Mouse (Mus musculus) heart, embryonic 16.5 days (tissue): ENCODE measurements around the gene Palm. TPM values are rescaled to one million over a fixed set of nuclear protein-coding genes. Genes with fewer than 3 reads are reported as not detected.

Experiments
- ATAC-seq: fragments of 200-750 bp; cut with Nextera tagmentation; replicated peaks from 2 replicates; pipeline ENCODE4 v1.8.0; 2017; ENCODE audit warnings: moderate number of reproducible peaks; ENCODE audit not compliant: insufficient read depth, low FRiP score; ENCODE audit errors: extremely low read depth
- H3K27ac ChIP-seq: fragments of 300-500 bp; sonication (generic); 2 replicates; pipeline ENCODE4 v1.5.1; 2014; ENCODE audit warnings: mild to moderate bottlenecking, low read length, control low read depth, moderate library complexity
- H3K27me3 ChIP-seq: fragments of 300-500 bp; sonication (generic); 2 replicates; pipeline ENCODE4 v1.6.1; 2014; ENCODE audit warnings: low read length, mixed read lengths; ENCODE audit not compliant: control insufficient read depth, insufficient read depth
- H3K36me3 ChIP-seq: fragments of 300-500 bp; sonication (generic); 2 replicates; pipeline ENCODE4 v1.6.1; 2014; ENCODE audit not compliant: control insufficient read depth, insufficient read depth
- H3K4me1 ChIP-seq: fragments of 300-500 bp; sonication (generic); 2 replicates; pipeline ENCODE4 v1.6.1; 2014; ENCODE audit warnings: low read length, mixed read lengths; ENCODE audit not compliant: control insufficient read depth, insufficient read depth
- H3K4me2 ChIP-seq: fragments of 300-500 bp; sonication (generic); 2 replicates; pipeline ENCODE4 v1.6.1; 2014; ENCODE audit warnings: low read depth, mild to moderate bottlenecking, control low read depth, low read length
- H3K4me3 ChIP-seq: fragments of 300-500 bp; sonication (generic); 2 replicates; pipeline ENCODE4 v1.5.1; 2014; ENCODE audit warnings: mild to moderate bottlenecking, control low read depth, low read length
- H3K9ac ChIP-seq: fragments of 300-500 bp; sonication (generic); 2 replicates; pipeline ENCODE4 v1.6.1; 2014; ENCODE audit warnings: low read length, control low read depth
- H3K9me3 ChIP-seq: fragments of 300-500 bp; sonication (generic); replicated peaks from 2 replicates; pipeline ENCODE4 v1.6.1; 2016; ENCODE audit warnings: low read length; ENCODE audit not compliant: control insufficient read depth
- WGBS: fragments of 180-500 bp; shearing (Covaris S2); extraction: QIAGEN DNeasy Blood & Tissue Kit; methylation state at CpG from one replicate; pipeline ENCODE4 v1.1.7; 2014; 5-methylcytosine and 5-hydroxymethylcytosine counted together
- polyA plus RNA-seq: library from polyadenylated mRNA; unstranded; fragments of >200 nt; fragmentation: Nextera tagmentation; extraction: Ambion mirVana; gene quantifications from 2 replicates; pipeline ENCODE4 v1.2.1, GENCODE M21; 2015

The Palm gene
- polyA plus RNA-seq, 1 experiment from 2014 or later: 67.6 TPM

GRCm38 (mm10) chr10:79767372-79768244, 25.8 kb upstream of the Palm start:
- Histone ChIP-seq H3K4me2 (peak overlapping the region; percentile 97), H3K27me3 (no peaks in the 10 kb centered on the region), H3K9me3 (0 out of 2 replicates have a peak, but pooled peaks cover 2% of the 10 kb centered on the region), H3K4me3 (peak overlapping the region; percentile 93), H3K27ac (peak overlapping the region; percentile 93), H3K9ac (peak overlapping the region; percentile 99), H3K4me1 (peaks cover 44% of the 10 kb centered on the region), H3K36me3 (no peaks in the 10 kb centered on the region)
- peak; percentile 66 for ATAC-seq
- WGBS: 9% methylated on average over 40 of the region's 40 CpGs

DNA sequence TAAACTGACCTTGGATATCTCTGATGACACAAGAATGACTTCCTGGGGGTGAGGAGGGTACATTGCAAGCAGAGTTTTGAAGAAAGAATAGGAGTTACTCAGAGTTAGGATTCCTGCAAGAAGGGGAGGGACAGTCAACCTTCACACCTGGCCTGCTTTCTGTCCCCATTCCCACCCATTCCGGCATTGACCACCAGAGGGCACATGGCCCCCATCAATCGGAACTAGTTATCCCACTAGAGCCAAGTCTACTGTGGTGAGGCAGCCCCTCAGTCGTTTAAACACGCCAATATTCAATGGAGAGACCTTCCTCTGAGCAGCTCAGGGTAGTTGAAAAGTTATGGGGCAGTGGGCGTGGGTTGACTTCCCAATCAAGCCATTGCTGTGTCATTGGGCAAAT, 25.0 kb upstream of the Palm start:
- 1% methylated on average over 5 of the region's 5 CpGs for WGBS
- Histone ChIP-seq H3K4me3 (no peak overlapping the region), H3K36me3 (no peaks in the 10 kb centered on the region), H3K27me3 (no peaks in the 10 kb centered on the region), H3K27ac (no peak overlapping the region), H3K9ac (no peak overlapping the region), H3K4me1 (peaks cover 39% of the 10 kb centered on the region), H3K4me2 (no peak overlapping the region), H3K9me3 (0 out of 2 replicates have a peak, but pooled peaks cover 2% of the 10 kb centered on the region)
- no peak for ATAC-seq

GRCm38 (mm10) chr10:79769329-79769728, 24.0 kb upstream of the Palm start:
- WGBS: 54% methylated on average over 4 of the region's 4 CpGs

DNA sequence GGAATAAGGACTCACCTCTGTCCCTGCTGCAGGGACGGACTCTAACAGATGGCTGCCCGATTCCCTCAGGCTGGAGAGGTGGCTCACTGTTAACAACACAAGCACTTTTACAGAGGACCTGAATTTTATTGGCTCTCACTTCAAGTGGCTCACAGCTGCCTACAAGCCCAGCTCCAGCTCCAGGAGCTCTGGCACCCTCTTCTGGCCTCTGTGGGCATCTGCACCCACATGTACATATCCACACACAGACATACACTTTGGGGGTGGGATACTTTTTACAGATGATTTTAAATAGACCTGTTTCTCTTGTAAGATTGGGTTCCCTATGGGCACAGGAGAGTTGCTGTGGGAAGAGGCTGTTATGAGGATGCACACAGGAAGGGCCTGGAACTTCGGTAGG, 21.1 kb upstream of the Palm start:
- ATAC-seq: no peak
- no peak overlapping the region for H3K4me2 ChIP-seq
- peaks cover 17% of the 10 kb centered on the region for H3K4me1 ChIP-seq
- H3K27me3 ChIP-seq: no peaks in the 10 kb centered on the region
- no peak overlapping the region for H3K4me3 ChIP-seq
- H3K36me3 ChIP-seq: no peaks in the 10 kb centered on the region
- 90% methylated on average over 3 of the region's 3 CpGs for WGBS
- no peak overlapping the region for H3K27ac ChIP-seq
- no peak overlapping the region for H3K9ac ChIP-seq
- H3K9me3 ChIP-seq: peaks cover 7% of the 10 kb centered on the region; the same call in 1 of the 2 replicates

More at GRCm38 (mm10) chr10:79769329-79769728, 24.0 kb upstream of the Palm start:
- H3K9me3 ChIP-seq: 0 out of 2 replicates have a peak, but pooled peaks cover 2% of the 10 kb centered on the region
- no peak overlapping the region for H3K9ac ChIP-seq
- no peak overlapping the region for H3K27ac ChIP-seq
- no peak overlapping the region for H3K4me3 ChIP-seq
- no peak for ATAC-seq
- no peaks in the 10 kb centered on the region for H3K36me3 ChIP-seq
- no peaks in the 10 kb centered on the region for H3K27me3 ChIP-seq
- no peak overlapping the region for H3K4me2 ChIP-seq
- H3K4me1 ChIP-seq: peaks cover 29% of the 10 kb centered on the region

GRCm38 (mm10) chr10:79773208-79773607, 20.2 kb upstream of the Palm start:
- ATAC-seq: no peak
- WGBS: 85% methylated on average over 2 of the region's 2 CpGs

GRCm38 (mm10) chr10:79774486-79775279, 18.7 kb upstream of the Palm start:
- Histone ChIP-seq H3K27ac (no peak overlapping the region), H3K9ac (no peak overlapping the region), H3K4me2 (no peak overlapping the region), H3K27me3 (peaks cover 4% of the 10 kb centered on the region; the same call in 1 of the 2 replicates), H3K4me1 (peaks cover 19% of the 10 kb centered on the region), H3K36me3 (no peaks in the 10 kb centered on the region), H3K4me3 (no peak overlapping the region), H3K9me3 (peaks cover 7% of the 10 kb centered on the region; the same call in 1 of the 2 replicates)
- 57% methylated on average over 5 of the region's 5 CpGs for WGBS
- ATAC-seq: no peak

More at GRCm38 (mm10) chr10:79773208-79773607, 20.2 kb upstream of the Palm start:
- Histone ChIP-seq H3K4me3 (no peak overlapping the region), H3K4me2 (no peak overlapping the region), H3K27ac (no peak overlapping the region), H3K9ac (no peak overlapping the region), H3K36me3 (no peaks in the 10 kb centered on the region), H3K4me1 (peaks cover 17% of the 10 kb centered on the region), H3K9me3 (peaks cover 7% of the 10 kb centered on the region; the same call in 1 of the 2 replicates), H3K27me3 (no peaks in the 10 kb centered on the region)

GRCm38 (mm10) chr10:79777103-79777531, 16.3 kb upstream of the Palm start, which contains the start of gene Fstl3:
Gene Fstl3, plus strand, starts transcription at chr10:79777272.
- H3K9me3 ChIP-seq: peaks cover 7% of the 10 kb centered on the region; the same call in 1 of the 2 replicates
- H3K4me2 ChIP-seq: peak within 1 kb of the TSS; percentile 73
- peaks cover 4% of the 10 kb centered on the region; the same call in 1 of the 2 replicates for H3K27me3 ChIP-seq
- no peaks in the 10 kb centered on the region for H3K36me3 ChIP-seq
- peak within 1 kb of the TSS; percentile 75 for H3K27ac ChIP-seq
- H3K4me3 ChIP-seq: peak within 1 kb of the TSS; percentile 56
- peaks cover 26% of the 10 kb centered on the region for H3K4me1 ChIP-seq
- H3K9ac ChIP-seq: peak within 1 kb of the TSS; percentile 77
- 2% methylated on average over 38 of the region's 39 CpGs for WGBS
- ATAC-seq: no peak

- peaks cover 26% of the 10 kb centered on the region for H3K4me1 ChIP-seq
- peak overlapping the region; percentile 56 for H3K4me3 ChIP-seq
- WGBS: 7% methylated on average over 15 of the region's 15 CpGs
- no peaks in the 10 kb centered on the region for H3K36me3 ChIP-seq
- peak overlapping the region; percentile 73 for H3K4me2 ChIP-seq
- ATAC-seq: peak; percentile 47
- H3K27me3 ChIP-seq: peaks cover 4% of the 10 kb centered on the region; the same call in 1 of the 2 replicates
- H3K27ac ChIP-seq: peak overlapping the region; percentile 75
- H3K9me3 ChIP-seq: peaks cover 5% of the 10 kb centered on the region; the same call in 1 of the 2 replicates
- H3K9ac ChIP-seq: peak overlapping the region; percentile 48
Observed at GRCm38 (mm10) chr10:79778006-79778405, 15.4 kb upstream of the Palm start.
